Mouse (Mus musculus): ENCODE data around the gene Tshz2.

Gene Tshz2

GRCm38 (mm10) chr2:169699862-169700511, 67.2 kb downstream of the Tshz2 start:
- DNase-seq, result peak in 1 of 2 experiments; percentile 31

- DNase-seq, result peak in 1 of 2 experiments; percentile 27
Measured at GRCm38 (mm10) chr2:169702725-169703486, 70.1 kb downstream of the Tshz2 start.

- DNase-seq, result no peak
Measured at GRCm38 (mm10) chr2:169721793-169722326, 89.0 kb downstream of the Tshz2 start.

GRCm38 (mm10) chr2:169722341-169722740, 89.5 kb downstream of the Tshz2 start:
- DNase-seq, result peak; percentile 37 to 53

- DNase-seq, result peak; percentile 47 to 60
Measured at GRCm38 (mm10) chr2:169723645-169724462, 91.0 kb downstream of the Tshz2 start.

GRCm38 (mm10) chr2:169728651-169729280, 96.0 kb downstream of the Tshz2 start:
- peak; percentile 76 to 79 for DNase-seq

- no peak for DNase-seq
Measured at GRCm38 (mm10) chr2:169730551-169730996, 97.8 kb downstream of the Tshz2 start.

GRCm38 (mm10) chr2:169734053-169734452, 101.2 kb downstream of the Tshz2 start:
- no peak for DNase-seq

GRCm38 (mm10) chr2:169735475-169736406, 102.9 kb downstream of the Tshz2 start:
- peak; percentile 81 to 89 for DNase-seq

- DNase-seq, result peak in 1 of 2 experiments; percentile 56
Measured at GRCm38 (mm10) chr2:169740996-169741395, 108.2 kb downstream of the Tshz2 start.

- no peak for DNase-seq
Measured at GRCm38 (mm10) chr2:169742791-169743190, 110.0 kb downstream of the Tshz2 start.

- DNase-seq, result no peak
Measured at GRCm38 (mm10) chr2:169743294-169743693, 110.5 kb downstream of the Tshz2 start.

GRCm38 (mm10) chr2:169743910-169744309, 111.1 kb downstream of the Tshz2 start:
- no peak for DNase-seq

GRCm38 (mm10) chr2:169747114-169747642, 114.4 kb downstream of the Tshz2 start:
- no peak for DNase-seq

- DNase-seq, result peak; percentile 25 to 32
Measured at GRCm38 (mm10) chr2:169749331-169749945, 116.6 kb downstream of the Tshz2 start.

GRCm38 (mm10) chr2:169750574-169751491, 118.0 kb downstream of the Tshz2 start:
- DNase-seq, result peak; percentile 36 to 61

GRCm38 (mm10) chr2:169752126-169752525, 119.3 kb downstream of the Tshz2 start:
- no peak for DNase-seq

- DNase-seq, result no peak
Measured at GRCm38 (mm10) chr2:169753432-169753831, 120.6 kb downstream of the Tshz2 start.

GRCm38 (mm10) chr2:169755091-169755490, 122.3 kb downstream of the Tshz2 start:
- DNase-seq, result no peak
